Mouse (Mus musculus) adrenal gland, postnatal 4 days (tissue): ENCODE measurements around the gene Spdef. TPM values are rescaled to one million over a fixed set of nuclear protein-coding genes. Genes with fewer than 3 reads are reported as not detected.

Source experiments
- DNase-seq, 2 experiments: peaks; one replicate each; pipeline ENCODE4 v3.0.0; 2021 to 2022; ENCODE audit warnings: low spot score in 2 of 2, mixed read lengths in 2 of 2
- total RNA-seq, 2 experiments: library from RNA; stranded (reverse); gene quantifications; 2 replicates each; pipeline ENCODE4 v1.2.3; 2021

Gene Spdef
- total RNA-seq, 2 experiments from 2014 or later: 1.2 to 1.9 TPM

- DNase-seq: no peak
These were observed 3.3 kb downstream of the Spdef start for GRCm38 (mm10) chr17:27725412-27725811.

- DNase-seq: no peak
These were observed 3.7 kb downstream of the Spdef start for GRCm38 (mm10) chr17:27725011-27725410.

GRCm38 (mm10) chr17:27724327-27724726 is 4.4 kb downstream of the Spdef start:
- no peak for DNase-seq

GRCm38 (mm10) chr17:27721125-27721664 is 7.6 kb downstream of the Spdef start:
- DNase-seq: no peak

GRCm38 (mm10) chr17:27720326-27720725 is 8.4 kb downstream of the Spdef start:
- no peak for DNase-seq

GRCm38 (mm10) chr17:27719663-27720062 is 9.1 kb downstream of the Spdef start:
- no peak for DNase-seq

- no peak for DNase-seq
These were observed 10.5 kb downstream of the Spdef start for GRCm38 (mm10) chr17:27718250-27718649.

- DNase-seq: no peak
These were observed 12.0 kb downstream of the Spdef start for GRCm38 (mm10) chr17:27716804-27717203.

GRCm38 (mm10) chr17:27712832-27713231 is 15.9 kb downstream of the Spdef start:
- no peak for DNase-seq

GRCm38 (mm10) chr17:27709650-27710049 is 19.1 kb downstream of the Spdef start:
- DNase-seq: no peak

- DNase-seq: peak; percentile 67 to 72
These were observed 20.6 kb downstream of the Spdef start for GRCm38 (mm10) chr17:27707954-27708661.

- no peak for DNase-seq
These were observed 23.1 kb downstream of the Spdef start for GRCm38 (mm10) chr17:27705661-27706060.

- DNase-seq: no peak
These were observed 24.7 kb downstream of the Spdef start for GRCm38 (mm10) chr17:27703961-27704621.

- DNase-seq: no peak
These were observed 26.2 kb downstream of the Spdef start for GRCm38 (mm10) chr17:27702518-27702917.

GRCm38 (mm10) chr17:27701856-27702255 is 26.9 kb downstream of the Spdef start:
- DNase-seq: no peak

- no peak for DNase-seq
These were observed 27.9 kb downstream of the Spdef start for GRCm38 (mm10) chr17:27700812-27701211.

- DNase-seq: no peak
These were observed 29.0 kb downstream of the Spdef start for GRCm38 (mm10) chr17:27699641-27700244.

- no peak for DNase-seq
These were observed 37.6 kb downstream of the Spdef start for GRCm38 (mm10) chr17:27690993-27691693.

GRCm38 (mm10) chr17:27686395-27686794 is 42.4 kb downstream of the Spdef start:
- DNase-seq: no peak

GRCm38 (mm10) chr17:27685550-27685913 is 43.2 kb downstream of the Spdef start:
- DNase-seq: no peak

GRCm38 (mm10) chr17:27684886-27685549 is 43.7 kb downstream of the Spdef start:
- peak; percentile 24 to 33 for DNase-seq
